Mouse (Mus musculus) kidney, adult 8-10 months (tissue): ENCODE results near the gene Mrps21.
A peak's percentile ranks its signal among the peaks of the same experiment; 100 is the strongest.

Experiments used
- DNase-seq, 2 experiments: peaks; one replicate each; pipeline ENCODE4 v3.0.0; 2022

Gene Mrps21

GRCm38 (mm10) chr3:95842503-95843214 is 28.7 kb downstream of the Mrps21 start:
- no peak for DNase-seq

- DNase-seq = no peak
Observed at GRCm38 (mm10) chr3:95839250-95839649, 32.1 kb downstream of the Mrps21 start.

GRCm38 (mm10) chr3:95829053-95829452 is 42.3 kb downstream of the Mrps21 start:
- no peak for DNase-seq

- no peak for DNase-seq
Observed at GRCm38 (mm10) chr3:95826275-95826674, 45.0 kb downstream of the Mrps21 start.

- DNase-seq = peak in 1 of 2 experiments; percentile 16
Observed at GRCm38 (mm10) chr3:95820046-95821010, 51.0 kb downstream of the Mrps21 start.

GRCm38 (mm10) chr3:95819351-95819985 is 51.9 kb downstream of the Mrps21 start:
- peak; percentile 100 for DNase-seq

GRCm38 (mm10) chr3:95818571-95819288 is 52.6 kb downstream of the Mrps21 start, which contains the start of gene Rprd2:
Gene Rprd2, minus strand, starts transcription at chr3:95818863.
- DNase-seq = peak; percentile 63 to 72

- DNase-seq = peak; percentile 65 to 67
Observed at GRCm38 (mm10) chr3:95818026-95818511, 53.2 kb downstream of the Mrps21 start.

- DNase-seq = no peak
Observed at GRCm38 (mm10) chr3:95816681-95817080, 54.6 kb downstream of the Mrps21 start.
